Mouse (Mus musculus): ENCODE measurements around the gene Camk1d.

DNA sequence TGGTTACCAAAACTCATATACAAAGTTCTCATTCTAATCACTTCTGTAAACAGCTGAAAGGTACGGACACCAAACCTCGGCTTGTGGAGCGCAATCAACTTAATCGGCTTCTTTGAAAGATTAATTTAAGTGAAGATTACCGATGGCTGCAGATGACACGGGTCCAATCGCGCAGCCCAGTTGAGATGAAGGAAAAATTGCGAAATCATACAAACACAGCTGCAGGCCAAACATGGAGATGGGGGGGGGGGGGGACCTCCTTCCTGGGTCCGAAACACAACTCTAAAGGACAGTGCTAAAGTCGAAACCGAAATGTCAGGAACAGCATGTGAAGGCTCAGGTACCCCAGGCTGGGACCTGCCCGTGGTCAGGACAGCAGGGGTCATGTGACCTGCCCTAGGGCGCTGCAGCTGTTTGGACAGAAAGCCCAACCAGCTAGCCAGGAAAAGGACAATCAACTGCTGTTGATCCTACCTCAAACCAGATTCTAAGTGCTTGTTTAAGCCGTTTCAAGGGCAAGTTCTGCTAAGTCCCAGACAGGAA lies 44.7 kb downstream of the Camk1d start:
- TF ChIP-seq CTCF (IDR thresholded peaks at IDR 0.05; ENCODE audit: borderline replicate concordance, extremely low read depth, insufficient read depth, insufficient read length), result no peak
- TF ChIP-seq POLR2A (IDR thresholded peaks at IDR 0.05; ENCODE audit: borderline replicate concordance, extremely low read depth, insufficient read depth, insufficient read length, poor library complexity, severe bottlenecking), result no peak
